In the genomic region with DNA sequence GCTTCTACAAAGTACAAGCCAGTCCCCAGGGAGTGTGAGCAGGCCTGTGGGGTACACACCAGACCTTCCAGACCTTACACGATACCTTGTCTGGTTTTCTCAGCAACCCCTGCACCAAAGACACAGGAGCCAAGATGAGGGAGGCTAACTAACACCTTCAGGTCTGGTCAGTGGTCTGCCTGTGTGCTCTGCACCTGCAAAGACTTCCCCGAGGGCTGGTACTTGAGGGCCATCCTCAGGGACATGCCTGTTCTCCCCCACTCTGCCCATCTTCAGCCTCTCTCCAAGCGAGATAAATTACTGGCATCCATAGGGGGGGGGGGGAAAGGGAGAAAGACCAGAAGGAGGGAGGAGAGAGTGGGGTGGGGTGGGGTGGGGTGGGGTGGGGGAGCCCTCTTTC, we compare ENCODE assay signal across 25 mouse cellular contexts.
DNase-seq lines count a peak whose midpoint lies in the region; ATAC-seq and TF ChIP-seq lines count a peak whose summit lies in the region.
"Had no signal": no experiment of that assay in that cellular context is flagged by ENCODE, and none has a peak within 500 bp of the region (broad histone marks: within the 10 kb centered on the region; RNA-seq: fewer than 3 reads in every experiment).

No protein-coding gene starts in this region.

- no peak overlapping the region for H3K4me2 ChIP-seq in midbrain, postnatal 0 days (ENCODE audit: low read depth, low read length, poor library complexity, severe bottlenecking)
- H3K4me2 ChIP-seq in embryonic facial prominence, embryonic 12.5 days (replicated peaks), result no peak overlapping the region
- H3K4me2 ChIP-seq in kidney, embryonic 15.5 days, result no peak overlapping the region
- H3K4me2 ChIP-seq: embryonic facial prominence, embryonic 13.5 days; embryonic facial prominence, embryonic 15.5 days; forebrain, embryonic 12.5 days had no signal

- peak; percentile 66 for DNase-seq in heart, embryonic 10.5 days (ENCODE audit: low spot score)
- DNase-seq in heart, adult 18-20 months, result no peak
- peak; percentile 9 for DNase-seq in midbrain, embryonic 10.5 days (ENCODE audit: low spot score)
- DNase-seq in midbrain, postnatal 0 days (ENCODE audit: low spot score), result no peak
- DNase-seq in embryonic facial prominence, embryonic 10.5 days (ENCODE audit: low spot score), result peak; percentile 4
- no peak for DNase-seq in spleen, postnatal 36 days (ENCODE audit: low spot score in 2 of 2)
- DNase-seq: adrenal gland, adult 2 months; adrenal gland, postnatal 10 days; adrenal gland, postnatal 25 days; cerebellum, adult 11 months; cerebellum, adult 18-20 months; cerebellum, adult 8-10 months; cerebellum, adult 9-11 months; cerebellum, postnatal 14 days; cerebellum, postnatal 36 days; embryo, embryonic 11 days had no signal

- no peak overlapping the region for H3K4me3 ChIP-seq in heart, embryonic 10.5 days
- no peak overlapping the region for H3K4me3 ChIP-seq in midbrain, embryonic 10.5 days
- H3K4me3 ChIP-seq in midbrain, postnatal 0 days (ENCODE audit: low read depth, low read length), result no peak overlapping the region
- no peak overlapping the region for H3K4me3 ChIP-seq in embryonic facial prominence, embryonic 10.5 days
- no peak overlapping the region for H3K4me3 ChIP-seq in embryonic facial prominence, embryonic 12.5 days
- no peak overlapping the region for H3K4me3 ChIP-seq in kidney, embryonic 15.5 days (replicated peaks)
- H3K4me3 ChIP-seq: embryonic facial prominence, embryonic 13.5 days; embryonic facial prominence, embryonic 15.5 days; erythroblast, embryonic 14.5 days; forebrain, embryonic 10.5 days; forebrain, embryonic 12.5 days had no signal

- no peaks in the 10 kb centered on the region for H3K4me1 ChIP-seq in heart, embryonic 10.5 days
- H3K4me1 ChIP-seq in midbrain, embryonic 10.5 days, result no peaks in the 10 kb centered on the region; the same call in 1 of the 2 replicates
- H3K4me1 ChIP-seq in midbrain, postnatal 0 days (ENCODE audit: insufficient read depth, low read length), result no peaks in the 10 kb centered on the region
- H3K4me1 ChIP-seq in embryonic facial prominence, embryonic 10.5 days, result no peaks in the 10 kb centered on the region
- no peaks in the 10 kb centered on the region for H3K4me1 ChIP-seq in embryonic facial prominence, embryonic 12.5 days
- no peaks in the 10 kb centered on the region for H3K4me1 ChIP-seq in kidney, embryonic 15.5 days
- H3K4me1 ChIP-seq: embryonic facial prominence, embryonic 13.5 days; embryonic facial prominence, embryonic 15.5 days; forebrain, embryonic 10.5 days; forebrain, embryonic 12.5 days had no signal

- WGBS in heart, embryonic 10.5 days, result 47% methylated on average over 3 of the region's 3 CpGs
- 64% methylated on average over 3 of the region's 3 CpGs for WGBS in midbrain, embryonic 10.5 days
- 86% methylated on average over 3 of the region's 3 CpGs for WGBS in midbrain, postnatal 0 days
- 64% methylated on average over 3 of the region's 3 CpGs for WGBS in embryonic facial prominence, embryonic 10.5 days
- WGBS in embryonic facial prominence, embryonic 12.5 days, result 67% methylated on average over 3 of the region's 3 CpGs
- 68% methylated on average over 3 of the region's 3 CpGs for WGBS in kidney, embryonic 15.5 days

- no peak for ATAC-seq in midbrain, postnatal 0 days (ENCODE audit: low FRiP score)
- ATAC-seq in embryonic facial prominence, embryonic 12.5 days (ENCODE audit: insufficient number of reproducible peaks, insufficient read depth, low FRiP score, low TSS enrichment), result 0 out of 2 replicates have a peak, but pooled peaks have one; percentile 22
- ATAC-seq in kidney, embryonic 15.5 days (replicated peaks; ENCODE audit: low FRiP score), result no peak
- ATAC-seq: forebrain, embryonic 14.5 days; forebrain, embryonic 16.5 days had no signal

- no peaks in the 10 kb centered on the region for H3K9me3 ChIP-seq in heart, embryonic 10.5 days
- H3K9me3 ChIP-seq in midbrain, embryonic 10.5 days (replicated peaks), result no peaks in the 10 kb centered on the region
- H3K9me3 ChIP-seq in midbrain, postnatal 0 days (ENCODE audit: low read length), result no peaks in the 10 kb centered on the region; the same call in 1 of the 2 replicates
- H3K9me3 ChIP-seq in embryonic facial prominence, embryonic 10.5 days, result no peaks in the 10 kb centered on the region
- H3K9me3 ChIP-seq in embryonic facial prominence, embryonic 12.5 days, result no peaks in the 10 kb centered on the region
- H3K9me3 ChIP-seq in kidney, embryonic 15.5 days (replicated peaks), result no peaks in the 10 kb centered on the region
- H3K9me3 ChIP-seq: embryonic facial prominence, embryonic 13.5 days; embryonic facial prominence, embryonic 15.5 days; forebrain, embryonic 10.5 days; forebrain, embryonic 12.5 days had no signal

- 0 out of 2 replicates have a peak, but pooled peaks cover 26% of the 10 kb centered on the region for H3K27me3 ChIP-seq in heart, embryonic 10.5 days (ENCODE audit: insufficient read depth, poor library complexity, severe bottlenecking)
- H3K27me3 ChIP-seq in midbrain, embryonic 10.5 days (ENCODE audit: low read depth, poor library complexity, severe bottlenecking), result no peaks in the 10 kb centered on the region
- H3K27me3 ChIP-seq in midbrain, postnatal 0 days (ENCODE audit: insufficient read depth, low read length), result no peaks in the 10 kb centered on the region
- no peaks in the 10 kb centered on the region; the same call in 1 of the 2 replicates for H3K27me3 ChIP-seq in embryonic facial prominence, embryonic 10.5 days (replicated peaks; ENCODE audit: low read depth, poor library complexity, severe bottlenecking)
- no peaks in the 10 kb centered on the region for H3K27me3 ChIP-seq in embryonic facial prominence, embryonic 12.5 days
- H3K27me3 ChIP-seq in kidney, embryonic 15.5 days, result no peaks in the 10 kb centered on the region
- H3K27me3 ChIP-seq: embryonic facial prominence, embryonic 13.5 days; embryonic facial prominence, embryonic 15.5 days; forebrain, embryonic 12.5 days had no signal

- H3K36me3 ChIP-seq in heart, embryonic 10.5 days, result no peaks in the 10 kb centered on the region
- H3K36me3 ChIP-seq in midbrain, embryonic 10.5 days, result no peaks in the 10 kb centered on the region
- no peaks in the 10 kb centered on the region for H3K36me3 ChIP-seq in midbrain, postnatal 0 days (ENCODE audit: insufficient read depth, low read length)
- no peaks in the 10 kb centered on the region for H3K36me3 ChIP-seq in embryonic facial prominence, embryonic 10.5 days (replicated peaks)
- no peaks in the 10 kb centered on the region for H3K36me3 ChIP-seq in embryonic facial prominence, embryonic 12.5 days
- H3K36me3 ChIP-seq in kidney, embryonic 15.5 days, result no peaks in the 10 kb centered on the region
- H3K36me3 ChIP-seq: embryonic facial prominence, embryonic 13.5 days; embryonic facial prominence, embryonic 15.5 days; forebrain, embryonic 10.5 days; forebrain, embryonic 12.5 days had no signal

- no peak for TF ChIP-seq CTCF in midbrain, postnatal 0 days (IDR thresholded peaks at IDR 0.05)

- no peak overlapping the region for H3K27ac ChIP-seq in heart, embryonic 10.5 days
- H3K27ac ChIP-seq in midbrain, embryonic 10.5 days (replicated peaks), result no peak overlapping the region
- H3K27ac ChIP-seq in midbrain, postnatal 0 days (ENCODE audit: low read depth, low read length), result no peak overlapping the region
- no peak overlapping the region for H3K27ac ChIP-seq in embryonic facial prominence, embryonic 10.5 days (replicated peaks)
- no peak overlapping the region for H3K27ac ChIP-seq in embryonic facial prominence, embryonic 12.5 days
- no peak overlapping the region for H3K27ac ChIP-seq in kidney, embryonic 15.5 days
- H3K27ac ChIP-seq: embryonic facial prominence, embryonic 13.5 days; embryonic facial prominence, embryonic 15.5 days; forebrain, embryonic 10.5 days; forebrain, embryonic 12.5 days had no signal

- H3K9ac ChIP-seq in midbrain, postnatal 0 days (replicated peaks; ENCODE audit: low read length, poor library complexity, severe bottlenecking), result no peak overlapping the region
- H3K9ac ChIP-seq in embryonic facial prominence, embryonic 12.5 days, result no peak overlapping the region
- no peak overlapping the region for H3K9ac ChIP-seq in kidney, embryonic 15.5 days
- H3K9ac ChIP-seq: embryonic facial prominence, embryonic 13.5 days; embryonic facial prominence, embryonic 15.5 days; forebrain, embryonic 12.5 days had no signal

Comparison
In these comparisons a context has a peak if more than half of its experiments do, and no peak if none do; other contexts are left out.
1. DNase-seq: peak in heart, embryonic 10.5 days (single experiment), midbrain, embryonic 10.5 days (single experiment) and embryonic facial prominence, embryonic 10.5 days (single experiment); none in heart, adult 18-20 months (0 of 2), midbrain, postnatal 0 days (single experiment) and spleen, postnatal 36 days (0 of 2).